Mouse (Mus musculus) ES-Bruce4 (cell line): ENCODE measurements at regions not wholly inside any gene's neighbourhood (a gene's known extent, or its start where the extent isn't known, plus 50 kb on each side); places are given as distances from the start of the nearest gene placed in this dataset.

Experiments
- CTCF ChIP-seq: IDR thresholded peaks from one replicate; pipeline ENCODE4 v1.8.1; 2011; ENCODE audit warnings: low read depth, low read length
- POLR2A ChIP-seq: IDR thresholded peaks from one replicate; pipeline ENCODE4 v1.8.1; 2011; ENCODE audit warnings: low read length; ENCODE audit not compliant: insufficient read depth

GRCm38 (mm10) chr4:137147795-137148194, 99.2 kb upstream of the Zbtb40 start:
- TF ChIP-seq CTCF (no peak), POLR2A (no peak)
